Mouse (Mus musculus) adrenal gland, postnatal 25 days (tissue): ENCODE results near the gene Ankrd66. TPM values are rescaled to one million over a fixed set of nuclear protein-coding genes. Genes with fewer than 3 reads are reported as not detected.

Source experiments
- DNase-seq: peaks from one replicate; pipeline ENCODE4 v3.0.0; 2021; ENCODE audit warnings: mixed read lengths
- long read RNA-seq: library from polyadenylated mRNA; stranded (forward); transcript quantifications from one replicate; pipeline ENCODE4 v2.0.0, GENCODE M21; 2021
- total RNA-seq: library from RNA; stranded (reverse); gene quantifications from 2 replicates; pipeline ENCODE4 v1.2.3, GENCODE M21; 2021

The Ankrd66 gene
- not detected in 2 replicates for total RNA-seq
- long read RNA-seq: 0 reads

DNA sequence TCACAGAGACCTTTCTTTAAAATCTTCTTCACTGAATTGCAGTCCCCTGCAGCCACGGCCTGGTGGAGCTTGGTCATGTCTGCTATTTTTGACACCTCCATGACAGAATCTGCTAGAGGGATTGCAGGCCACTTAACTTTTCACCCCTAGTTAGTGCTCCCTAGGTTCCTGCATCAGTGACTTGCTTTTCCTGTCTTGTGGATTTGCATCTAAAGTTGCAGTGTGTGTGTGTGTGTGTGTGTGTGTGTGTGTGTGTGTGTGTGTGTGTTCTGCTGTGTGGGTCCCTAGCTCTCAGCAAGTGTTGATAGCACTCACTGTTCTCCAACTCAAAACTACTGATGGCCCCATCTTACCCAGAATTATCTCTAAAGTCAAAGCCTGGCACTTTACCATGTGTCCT is at the start of gene Ankrd66:
TSS of gene Ankrd66 (minus strand) at position 101 of the 400 bp plus-strand sequence.
- DNase-seq: no peak

DNA sequence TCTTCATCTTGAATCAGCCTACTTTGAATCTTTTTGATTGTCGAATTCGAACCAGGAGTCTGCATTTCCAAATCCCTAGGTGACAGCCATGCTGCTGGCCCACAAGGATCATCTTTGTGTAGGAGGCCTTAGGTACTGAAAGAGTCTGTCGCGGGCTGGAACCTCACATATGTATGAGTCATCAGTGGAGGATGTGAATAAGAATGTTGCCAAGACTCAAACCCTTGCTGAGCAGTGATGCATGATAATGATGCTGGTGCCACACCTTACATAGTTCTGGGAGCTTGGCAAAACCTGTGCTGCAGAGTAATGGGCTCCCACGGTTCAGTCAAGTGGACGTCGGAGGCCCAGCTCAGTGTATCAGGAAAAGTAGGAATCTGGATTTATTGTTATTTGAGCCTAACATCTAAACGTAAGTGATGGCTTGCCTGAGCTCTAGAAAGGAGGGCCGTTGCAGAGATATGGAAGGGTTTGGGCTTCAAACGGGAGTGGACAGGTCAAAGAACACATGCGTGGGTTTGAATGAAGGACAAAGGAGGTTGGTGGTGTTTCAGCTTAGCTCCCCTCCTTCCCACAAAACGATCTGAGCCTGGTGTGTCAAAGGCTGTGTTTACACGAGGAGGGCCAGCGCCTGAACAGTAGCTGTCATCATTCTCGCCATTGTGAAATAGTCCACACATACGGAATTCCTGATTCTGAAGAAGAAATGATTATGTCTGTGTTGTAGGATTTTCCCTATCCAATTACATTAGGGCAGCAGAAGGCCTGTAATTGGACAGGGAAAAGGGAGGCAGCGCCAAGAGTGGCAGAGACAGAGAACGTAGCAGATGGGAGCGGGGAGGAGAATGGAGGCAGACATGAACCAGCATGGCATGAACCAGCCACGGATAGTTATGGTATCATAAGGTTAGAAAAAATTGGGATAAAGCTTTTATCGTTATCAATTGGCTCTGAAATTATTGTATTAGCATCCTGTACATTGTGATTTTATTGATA is 49.2 kb upstream of the Ankrd66 start:
- no peak for DNase-seq

DNA sequence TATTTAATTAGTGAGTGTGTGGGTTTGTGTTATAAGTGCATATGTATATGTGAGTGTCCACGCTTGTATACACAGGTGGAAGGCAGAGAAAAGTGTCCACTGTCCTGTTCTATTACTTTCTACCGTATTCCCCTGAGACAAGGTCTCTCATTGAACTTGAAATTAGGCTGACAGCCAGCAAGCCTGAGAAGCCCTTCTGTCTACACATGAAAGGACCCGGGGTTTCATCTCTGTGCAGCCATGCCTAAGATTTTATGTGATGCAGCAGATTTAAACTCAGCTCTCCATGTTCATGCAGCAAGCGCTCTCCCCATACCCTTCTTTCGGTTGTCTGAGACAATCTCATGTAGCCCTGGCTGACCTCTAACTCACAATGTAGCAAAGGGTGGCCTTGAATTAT is 47.1 kb upstream of the Ankrd66 start:
- DNase-seq: no peak

GRCm38 (mm10) chr17:43589750-43590149 is 46.3 kb upstream of the Ankrd66 start:
- DNase-seq: no peak

- no peak for DNase-seq
Observed at GRCm38 (mm10) chr17:43587278-43587677, 43.8 kb upstream of the Ankrd66 start.

GRCm38 (mm10) chr17:43584771-43585170 is 41.3 kb upstream of the Ankrd66 start:
- DNase-seq: no peak

GRCm38 (mm10) chr17:43581012-43581467 is 37.6 kb upstream of the Ankrd66 start:
- no peak for DNase-seq

GRCm38 (mm10) chr17:43580456-43580855 is 37.0 kb upstream of the Ankrd66 start:
- no peak for DNase-seq

DNA sequence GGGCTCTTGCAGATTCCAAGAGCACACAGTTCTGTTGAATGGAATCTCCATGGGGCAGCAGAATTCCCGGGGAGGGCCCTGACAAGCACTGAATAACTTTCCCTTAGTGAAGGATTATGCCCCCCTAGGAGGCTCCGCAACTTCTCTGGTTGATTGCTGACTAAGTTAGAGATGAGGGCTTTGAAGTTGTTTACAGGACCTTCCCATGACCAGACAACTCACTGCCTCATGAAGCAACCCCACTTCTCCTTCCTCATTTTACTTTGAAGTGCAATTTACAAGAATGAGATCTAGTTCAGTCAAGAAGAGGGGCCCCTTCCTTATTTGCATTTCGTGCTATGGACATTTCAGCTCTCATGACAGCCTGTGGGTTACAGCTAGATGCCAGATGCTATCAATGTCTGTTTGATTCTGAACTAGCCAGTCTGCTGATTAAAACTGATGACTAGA is 30.2 kb upstream of the Ankrd66 start:
- no peak for DNase-seq

GRCm38 (mm10) chr17:43569287-43569686 is 25.8 kb upstream of the Ankrd66 start:
- no peak for DNase-seq

DNA sequence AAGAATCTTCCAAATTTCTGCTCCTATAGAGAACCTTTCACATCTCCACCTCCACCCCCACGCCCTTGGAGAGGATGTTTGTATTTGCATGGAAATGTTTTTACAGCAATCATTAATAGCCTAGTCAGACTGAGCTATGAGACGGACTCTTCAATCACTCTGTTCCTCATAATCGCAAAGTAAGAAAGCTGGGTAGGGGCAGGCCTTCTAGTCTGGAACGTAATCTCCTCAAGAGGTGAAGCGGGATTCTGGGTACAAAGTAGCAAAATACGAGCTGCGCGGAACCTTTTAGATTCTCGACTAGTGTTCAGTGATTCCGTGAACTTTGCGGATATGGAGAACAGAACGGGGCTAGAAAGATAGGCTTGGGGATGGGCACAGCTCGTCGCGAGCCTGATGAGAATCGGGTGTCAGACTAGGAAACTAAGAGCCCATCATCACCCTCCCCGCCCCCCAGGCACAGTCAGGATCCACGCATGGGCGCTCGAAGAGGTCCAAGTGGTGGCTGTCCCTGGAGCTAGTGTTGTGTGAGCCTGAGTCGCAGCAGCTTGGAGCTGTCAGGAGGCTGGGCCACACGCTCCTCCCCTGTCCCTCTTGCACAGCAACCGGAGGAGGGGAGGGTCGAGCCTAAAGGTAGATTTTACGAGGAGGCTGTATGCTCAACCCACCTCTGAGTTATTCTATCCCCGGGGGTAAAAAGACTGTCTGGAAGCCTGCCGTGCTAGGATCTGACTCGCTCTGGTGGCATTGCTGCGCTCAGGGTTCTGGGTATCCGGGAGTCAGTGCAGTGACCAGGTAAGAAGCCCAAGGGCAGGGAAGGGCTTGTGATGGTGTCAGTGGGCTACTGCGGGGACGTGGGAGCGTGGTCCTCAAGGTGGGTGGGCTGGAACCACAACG is 24.8 kb upstream of the Ankrd66 start, which contains the start of gene Pla2g7:
TSS of gene Pla2g7 (plus strand) at position 107 of the 897 bp plus-strand sequence.
- peak; percentile 24 for DNase-seq

GRCm38 (mm10) chr17:43567593-43567991 is 24.2 kb upstream of the Ankrd66 start:
- DNase-seq: no peak

DNA sequence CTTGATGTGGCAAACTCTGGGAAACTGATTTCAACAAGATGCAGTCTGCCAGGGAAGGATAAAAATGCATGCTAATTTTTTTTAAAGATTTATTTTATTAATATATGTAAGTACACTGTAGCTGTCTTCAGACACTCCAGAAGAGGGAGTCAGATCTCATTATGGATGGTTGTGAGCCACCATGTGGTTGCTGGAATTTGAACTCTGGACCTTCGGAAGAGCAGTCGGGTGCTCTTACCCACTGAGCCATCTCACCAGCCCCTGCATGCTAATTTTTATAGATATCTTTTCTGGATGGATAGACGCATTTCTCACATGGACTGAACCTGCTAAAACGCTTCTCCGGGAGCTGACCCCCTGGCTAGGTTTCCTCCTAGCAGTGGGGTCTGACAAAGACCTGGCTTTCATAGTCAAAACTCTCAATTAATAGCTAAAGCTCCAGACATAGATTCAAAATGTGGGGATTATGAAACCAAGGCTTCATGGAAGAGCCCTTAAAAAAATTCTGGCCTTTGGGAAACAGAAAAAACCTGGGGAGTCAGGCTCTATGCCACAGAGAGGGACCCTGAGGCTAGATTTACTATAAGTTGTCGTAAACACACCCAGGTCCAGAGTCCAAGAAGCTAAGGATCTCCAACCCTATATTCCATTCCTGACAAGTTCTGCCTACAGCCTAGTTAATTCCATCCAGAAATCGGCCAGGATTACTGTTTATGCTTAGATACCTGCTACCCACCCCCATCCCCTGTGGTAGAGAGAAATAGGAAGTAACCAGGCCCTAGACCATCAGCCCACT is 20.0 kb upstream of the Ankrd66 start:
- no peak for DNase-seq

DNA sequence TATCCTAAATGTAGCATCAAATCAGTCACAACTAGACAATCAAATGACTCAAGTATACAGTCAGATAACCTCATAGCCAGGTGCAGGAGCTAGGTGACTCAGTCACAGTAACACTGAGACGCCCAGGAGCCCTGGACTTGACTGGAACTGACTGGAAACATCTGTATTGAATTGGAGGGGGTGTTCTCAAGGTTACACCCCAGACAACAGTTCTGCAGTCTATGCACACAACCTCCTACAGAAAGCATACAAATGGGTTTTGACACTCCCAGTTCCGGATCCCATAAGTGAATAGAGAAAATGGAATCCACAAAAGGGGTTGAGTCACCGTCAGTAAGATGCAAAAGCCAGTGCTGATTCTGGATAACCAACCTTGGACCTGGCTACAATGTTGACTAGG is 15.2 kb upstream of the Ankrd66 start:
- no peak for DNase-seq

DNA sequence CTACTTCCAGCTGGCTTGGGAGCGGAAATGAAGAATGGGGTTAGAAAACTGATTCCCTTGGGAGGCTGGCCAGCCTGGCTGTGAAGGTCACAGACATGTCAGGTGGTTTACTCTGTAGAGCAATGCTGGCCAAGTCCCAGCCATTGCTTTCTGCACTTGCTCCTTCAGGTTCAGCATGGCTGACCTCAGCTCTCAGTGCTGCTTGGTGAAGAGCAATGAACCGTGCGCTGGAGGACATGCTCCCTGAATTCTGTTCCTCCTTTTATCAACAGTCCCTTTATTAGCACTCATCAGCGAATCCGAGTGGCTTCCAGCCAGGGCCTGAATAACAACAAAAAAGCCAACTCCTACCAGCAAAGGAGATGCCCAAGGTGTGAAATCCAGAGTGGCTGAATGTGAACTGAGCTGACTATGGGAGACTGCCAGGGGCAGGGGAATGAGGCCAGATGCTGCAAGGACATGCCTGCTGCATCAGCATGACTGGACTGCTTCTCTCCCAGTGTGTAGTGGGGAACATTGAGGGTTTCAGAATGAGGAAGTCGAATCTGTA is 14.2 kb upstream of the Ankrd66 start:
- DNase-seq: peak; percentile 37

DNA sequence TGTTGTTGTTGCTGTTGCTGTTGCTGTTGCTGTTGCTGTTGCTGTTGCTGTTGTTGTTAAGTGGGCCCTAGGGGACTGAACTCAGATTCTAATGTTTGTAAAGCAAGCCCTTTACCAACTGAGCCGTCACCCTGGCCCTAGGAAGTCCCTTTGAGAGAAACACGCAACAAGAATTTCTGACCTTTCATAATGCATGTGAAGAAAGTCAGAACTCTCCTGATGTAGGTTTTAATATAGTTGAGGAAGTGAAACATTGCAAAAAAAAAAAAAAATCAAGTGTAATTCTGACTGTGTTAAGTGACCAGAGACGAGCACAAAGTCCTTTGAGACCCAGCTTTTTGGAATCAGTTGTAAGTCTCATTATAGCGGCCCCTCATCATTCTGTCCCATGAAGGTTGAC is 13.7 kb upstream of the Ankrd66 start:
- no peak for DNase-seq

DNA sequence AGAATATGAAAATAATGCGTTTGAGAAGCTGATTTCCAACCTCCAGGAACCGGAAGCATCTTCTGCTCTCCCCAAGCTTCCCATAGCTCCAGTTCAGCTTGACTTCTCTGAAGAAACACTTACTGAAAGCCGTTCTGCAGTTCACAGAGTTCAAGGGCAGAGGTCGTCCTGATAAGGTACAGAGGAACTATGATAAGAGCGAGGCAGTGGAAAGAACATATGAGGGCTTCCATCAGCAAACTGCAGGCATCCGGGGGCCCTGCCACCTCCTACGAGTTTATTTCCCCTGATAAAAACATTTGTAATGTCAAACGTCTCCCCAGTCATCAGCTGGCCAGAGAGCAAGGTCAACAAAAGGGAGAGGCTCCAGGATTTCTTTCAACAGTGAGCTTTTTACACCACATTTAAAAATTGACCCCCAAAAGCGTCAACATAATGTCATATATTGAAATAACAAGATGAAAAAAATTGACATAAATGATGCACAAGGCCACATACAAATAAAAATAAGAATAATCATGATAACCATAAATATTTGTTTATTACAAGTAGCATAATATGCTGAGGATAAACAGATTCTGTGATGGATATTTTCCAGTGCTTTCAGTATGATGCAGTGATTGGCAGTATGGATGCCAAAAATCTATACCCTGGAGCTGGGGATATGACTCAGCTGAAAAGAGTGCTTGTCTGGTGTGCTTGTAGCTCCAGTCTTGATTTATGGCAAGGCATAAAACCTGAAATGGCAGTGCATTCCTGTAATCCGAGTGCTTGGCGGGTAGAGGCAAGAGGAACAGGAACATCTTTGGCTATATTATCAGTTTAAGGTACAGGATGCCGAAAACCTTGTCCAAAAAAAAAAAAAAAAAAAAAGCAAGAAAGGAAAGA is 11.3 kb upstream of the Ankrd66 start:
- no peak for DNase-seq

- no peak for DNase-seq
Observed at GRCm38 (mm10) chr17:43551122-43551630, 7.7 kb upstream of the Ankrd66 start.

DNA sequence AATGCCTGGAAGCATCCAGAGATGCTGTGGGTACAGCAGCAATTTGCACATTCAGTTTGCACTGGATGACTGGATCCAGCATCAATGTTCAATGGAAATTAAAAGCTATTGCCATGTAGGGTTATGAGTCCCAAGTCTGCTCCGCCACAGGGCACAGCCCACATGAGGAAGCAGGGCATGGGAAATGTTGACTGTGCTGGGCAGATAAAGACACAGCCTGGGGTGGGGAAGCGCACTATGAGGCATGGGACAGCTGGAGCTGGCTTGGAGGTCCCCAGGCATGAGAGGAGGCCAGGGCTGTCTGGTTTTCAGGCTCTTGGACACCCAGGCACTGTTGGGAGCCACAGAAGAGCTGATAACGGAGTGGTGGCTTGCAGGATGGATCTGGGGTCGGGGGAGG is 601 bp upstream of the Ankrd66 start:
- no peak for DNase-seq

DNA sequence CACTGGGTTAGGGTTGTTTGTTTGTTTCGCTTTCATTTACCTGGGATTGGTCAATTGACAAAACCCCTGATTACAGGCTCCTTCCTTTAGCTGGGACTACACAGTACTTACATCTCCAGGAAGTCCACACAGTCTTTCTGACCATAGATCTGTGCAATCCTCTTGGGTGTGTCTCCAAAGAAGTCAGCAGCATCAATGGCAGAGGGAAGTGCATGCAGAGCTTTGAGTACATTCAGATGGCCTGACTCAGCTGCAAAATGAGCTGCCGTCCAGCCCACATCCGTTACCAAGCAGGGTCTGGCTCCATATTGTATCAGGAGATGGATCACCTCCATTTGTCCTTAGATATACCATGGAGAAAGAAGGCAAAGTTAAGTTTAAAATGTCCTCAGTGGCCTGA is 4.7 kb downstream of the Ankrd66 start:
- no peak for DNase-seq
